Mouse (Mus musculus) kidney, embryonic 14.5 days (tissue): Measurements from ENCODE around the gene Mcm10. TPM values are rescaled to one million over a fixed set of nuclear protein-coding genes. Genes with fewer than 3 reads are reported as not detected.

Experiments used
- ATAC-seq: fragments of 200-750 bp; cut with Nextera tagmentation; 2 replicates; pipeline ENCODE4 v1.8.0; 2017; ENCODE audit warnings: moderate number of reproducible peaks, mild to moderate bottlenecking, moderate TSS enrichment, moderate library complexity; ENCODE audit not compliant: low FRiP score, low TSS enrichment
- H3K27ac ChIP-seq: fragments of 300-500 bp; sonication (generic); 2 replicates; pipeline ENCODE4 v1.5.1; 2014; ENCODE audit warnings: low read depth, mild to moderate bottlenecking, low read length, moderate library complexity, mixed read lengths
- H3K27me3 ChIP-seq: fragments of 300-500 bp; sonication (generic); 2 replicates; pipeline ENCODE4 v1.6.1; 2014; ENCODE audit warnings: mild to moderate bottlenecking, low read length; ENCODE audit not compliant: control insufficient read depth, insufficient read depth
- H3K36me3 ChIP-seq: fragments of 300-500 bp; sonication (generic); 2 replicates; pipeline ENCODE4 v1.6.1; 2014; ENCODE audit warnings: low read length, mixed read lengths; ENCODE audit not compliant: control insufficient read depth, insufficient read depth
- H3K4me1 ChIP-seq: fragments of 300-500 bp; sonication (generic); 2 replicates; pipeline ENCODE4 v1.6.1; 2014; ENCODE audit warnings: low read length, mixed read lengths; ENCODE audit not compliant: control insufficient read depth, insufficient read depth
- H3K4me2 ChIP-seq: fragments of 300-500 bp; sonication (generic); replicated peaks from 2 replicates; pipeline ENCODE4 v1.6.1; 2014; ENCODE audit warnings: low read depth, mild to moderate bottlenecking, low read length
- H3K4me3 ChIP-seq: fragments of 300-500 bp; sonication (generic); 2 replicates; pipeline ENCODE4 v1.5.1; 2014; ENCODE audit warnings: mild to moderate bottlenecking, low read length
- H3K9ac ChIP-seq: fragments of 300-500 bp; sonication (generic); 2 replicates; pipeline ENCODE4 v1.6.1; 2014; ENCODE audit warnings: low read depth, mild to moderate bottlenecking, low read length, moderate library complexity
- H3K9me3 ChIP-seq: fragments of 300-500 bp; sonication (generic); 2 replicates; pipeline ENCODE4 v1.6.1; 2016; ENCODE audit warnings: low read length; ENCODE audit not compliant: control insufficient read depth
- WGBS: fragments of 180-500 bp; shearing (Covaris S2); extraction: QIAGEN DNeasy Blood & Tissue Kit; methylation state at CpG from one replicate; pipeline ENCODE4 v1.1.7; 2014; 5-methylcytosine and 5-hydroxymethylcytosine counted together
- polyA plus RNA-seq: library from polyadenylated mRNA; unstranded; fragments of >200 nt; fragmentation: Nextera tagmentation; extraction: Ambion mirVana; gene quantifications from 2 replicates; pipeline ENCODE4 v1.2.1, GENCODE M21; 2014

Mcm10 gene
- polyA plus RNA-seq, 1 experiment from 2014 or later = 46.4 TPM

GRCm38 (mm10) chr2:5035241-5035640 is 22.6 kb upstream of the Mcm10 start:
- Histone ChIP-seq H3K27me3 (no peaks in the 10 kb centered on the region), H3K9ac (no peak overlapping the region), H3K36me3 (no peaks in the 10 kb centered on the region), H3K4me2 (no peak overlapping the region), H3K4me1 (no peaks in the 10 kb centered on the region), H3K4me3 (no peak overlapping the region), H3K9me3 (no peaks in the 10 kb centered on the region), H3K27ac (no peak overlapping the region)
- 87% methylated on average over 9 of the region's 9 CpGs for WGBS
- no peak for ATAC-seq

DNA sequence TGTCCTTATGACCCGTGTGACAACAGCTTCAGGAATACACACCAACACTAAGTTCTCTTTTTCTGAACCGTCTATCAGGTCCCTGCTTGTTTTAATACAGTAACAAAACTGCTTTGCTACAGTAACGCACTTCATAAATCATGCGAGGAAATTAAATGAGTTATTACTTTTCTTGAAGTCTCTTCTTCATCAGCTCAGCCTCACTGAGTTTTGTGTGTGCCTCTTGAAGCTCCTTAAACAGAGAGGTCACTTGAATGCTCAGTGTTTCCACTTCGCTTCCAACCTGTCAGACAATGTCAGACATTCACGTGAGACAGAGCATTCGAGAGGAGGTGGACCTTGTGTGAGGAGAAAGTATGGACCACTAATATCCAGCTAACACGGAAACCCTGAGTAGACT is 22.2 kb upstream of the Mcm10 start:
- Histone ChIP-seq H3K9ac (no peak overlapping the region), H3K36me3 (no peaks in the 10 kb centered on the region), H3K27me3 (no peaks in the 10 kb centered on the region), H3K27ac (no peak overlapping the region), H3K4me2 (no peak overlapping the region), H3K9me3 (no peaks in the 10 kb centered on the region), H3K4me3 (no peak overlapping the region), H3K4me1 (no peaks in the 10 kb centered on the region)
- 76% methylated on average over 8 of the region's 8 CpGs for WGBS
- ATAC-seq = no peak

- Histone ChIP-seq H3K4me3 (no peak overlapping the region), H3K4me1 (no peaks in the 10 kb centered on the region), H3K4me2 (no peak overlapping the region), H3K27ac (no peak overlapping the region), H3K27me3 (no peaks in the 10 kb centered on the region), H3K9me3 (no peaks in the 10 kb centered on the region), H3K36me3 (no peaks in the 10 kb centered on the region), H3K9ac (no peak overlapping the region)
- ATAC-seq = no peak
- WGBS = 71% methylated on average over 15 of the region's 15 CpGs
Observed at GRCm38 (mm10) chr2:5033546-5034420, 21.2 kb upstream of the Mcm10 start.

GRCm38 (mm10) chr2:5032665-5033064 is 20.1 kb upstream of the Mcm10 start:
- H3K36me3 ChIP-seq = no peaks in the 10 kb centered on the region
- H3K27ac ChIP-seq = no peak overlapping the region
- no peak overlapping the region for H3K4me3 ChIP-seq
- no peaks in the 10 kb centered on the region for H3K9me3 ChIP-seq
- ATAC-seq = no peak
- H3K9ac ChIP-seq = no peak overlapping the region
- WGBS = 75% methylated on average over 5 of the region's 5 CpGs
- no peak overlapping the region for H3K4me2 ChIP-seq
- no peaks in the 10 kb centered on the region for H3K4me1 ChIP-seq
- no peaks in the 10 kb centered on the region for H3K27me3 ChIP-seq

DNA sequence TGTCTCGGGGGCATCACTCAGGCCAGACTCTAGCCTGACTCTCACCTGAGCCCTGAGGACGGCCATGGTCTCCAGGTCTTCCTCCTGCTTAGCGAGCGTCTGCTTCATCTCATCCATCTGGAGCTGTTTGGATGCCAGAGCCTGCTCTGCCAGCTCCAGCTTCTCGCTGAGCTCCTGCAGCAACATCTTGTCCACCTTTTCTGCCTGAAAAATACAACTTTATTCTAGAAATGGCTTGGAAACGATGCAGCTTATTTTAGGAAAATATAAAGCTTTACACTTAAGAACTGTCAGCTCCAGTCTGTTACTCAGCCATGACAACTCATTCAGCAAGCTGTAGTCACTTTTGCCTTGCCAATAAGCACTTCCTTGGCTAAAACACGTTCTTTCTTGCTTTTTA is 18.6 kb upstream of the Mcm10 start:
- no peak overlapping the region for H3K9ac ChIP-seq
- no peak overlapping the region for H3K4me2 ChIP-seq
- H3K4me3 ChIP-seq = no peak overlapping the region
- no peaks in the 10 kb centered on the region for H3K27me3 ChIP-seq
- no peaks in the 10 kb centered on the region for H3K36me3 ChIP-seq
- WGBS = 80% methylated on average over 7 of the region's 7 CpGs
- no peak overlapping the region for H3K27ac ChIP-seq
- no peaks in the 10 kb centered on the region for H3K4me1 ChIP-seq
- ATAC-seq = no peak
- H3K9me3 ChIP-seq = no peaks in the 10 kb centered on the region

GRCm38 (mm10) chr2:5029808-5030207 is 17.2 kb upstream of the Mcm10 start:
- no peak overlapping the region for H3K4me3 ChIP-seq
- no peak overlapping the region for H3K27ac ChIP-seq
- H3K36me3 ChIP-seq = no peaks in the 10 kb centered on the region
- H3K4me1 ChIP-seq = no peaks in the 10 kb centered on the region
- no peak for ATAC-seq
- no peaks in the 10 kb centered on the region for H3K27me3 ChIP-seq
- H3K9me3 ChIP-seq = no peaks in the 10 kb centered on the region
- H3K4me2 ChIP-seq = no peak overlapping the region
- 90% methylated on average over 4 of the region's 4 CpGs for WGBS
- H3K9ac ChIP-seq = no peak overlapping the region

GRCm38 (mm10) chr2:5028047-5028446 is 15.5 kb upstream of the Mcm10 start:
- no peak for ATAC-seq
- Histone ChIP-seq H3K4me3 (no peak overlapping the region), H3K4me2 (no peak overlapping the region), H3K36me3 (no peaks in the 10 kb centered on the region), H3K9ac (no peak overlapping the region), H3K4me1 (no peaks in the 10 kb centered on the region), H3K27me3 (no peaks in the 10 kb centered on the region), H3K9me3 (no peaks in the 10 kb centered on the region), H3K27ac (no peak overlapping the region)
- 74% methylated on average over 7 of the region's 7 CpGs for whole genome bisulfite sequencing

- H3K36me3 ChIP-seq = no peaks in the 10 kb centered on the region
- H3K9ac ChIP-seq = no peak overlapping the region
- H3K9me3 ChIP-seq = no peaks in the 10 kb centered on the region
- no peak for ATAC-seq
- H3K27me3 ChIP-seq = no peaks in the 10 kb centered on the region
- 77% methylated on average over 6 of the region's 6 CpGs for WGBS
- H3K4me2 ChIP-seq = no peak overlapping the region
- no peak overlapping the region for H3K27ac ChIP-seq
- H3K4me1 ChIP-seq = no peaks in the 10 kb centered on the region
- H3K4me3 ChIP-seq = no peak overlapping the region
Observed at GRCm38 (mm10) chr2:5027057-5027456, 14.5 kb upstream of the Mcm10 start.

GRCm38 (mm10) chr2:5025162-5025733 is 12.7 kb upstream of the Mcm10 start:
- no peak overlapping the region for H3K4me2 ChIP-seq
- no peak for ATAC-seq
- no peaks in the 10 kb centered on the region for H3K27me3 ChIP-seq
- 45% methylated on average over 3 of the region's 4 CpGs for WGBS
- H3K4me1 ChIP-seq = no peaks in the 10 kb centered on the region
- H3K36me3 ChIP-seq = no peaks in the 10 kb centered on the region
- H3K4me3 ChIP-seq = no peak overlapping the region
- H3K9ac ChIP-seq = no peak overlapping the region
- no peaks in the 10 kb centered on the region for H3K9me3 ChIP-seq
- no peak overlapping the region for H3K27ac ChIP-seq
